Mouse (Mus musculus): ENCODE measurements around the gene Slc43a2.

GRCm38 (mm10) chr11:75546057-75546456 lies 14.6 kb downstream of the Slc43a2 start:
- TF ChIP-seq CTCF (IDR thresholded peaks at IDR 0.05; ENCODE audit: low read depth, low read length): no peak
- TF ChIP-seq POLR2A (IDR thresholded peaks at IDR 0.05; ENCODE audit: borderline replicate concordance, low read depth, low read length): no peak

All from bone marrow macrophage, adult 2 months (primary cell).